Mouse (Mus musculus): ENCODE measurements at regions not wholly inside any gene's neighbourhood (a gene's known extent, or its start where the extent isn't known, plus 50 kb on each side); places are given as distances from the start of the nearest gene placed in this dataset.

- Histone ChIP-seq H3K9ac (peak overlapping the region; percentile 71; the same call in 1 of the 2 replicates), H3K9me3 (replicated peaks) (no peaks in the 10 kb centered on the region), H3K27ac (ENCODE audit: poor library complexity, severe bottlenecking) (no peak overlapping the region), H3K4me2 (peak overlapping the region; percentile 75), H3K4me1 (replicated peaks) (peaks cover 4% of the 10 kb centered on the region; the same call in 1 of the 2 replicates), H3K4me3 (peak overlapping the region; percentile 32), H3K36me3 (no peaks in the 10 kb centered on the region), H3K27me3 (replicated peaks) (0 out of 2 replicates have a peak, but pooled peaks cover 23% of the 10 kb centered on the region)
- 5% methylated on average over 10 of the region's 10 CpGs for WGBS
- ATAC-seq (ENCODE audit: insufficient number of reproducible peaks, low FRiP score), result no peak
Observed at GRCm38 (mm10) chr2:75590175-75590574, 68.9 kb upstream of the Hnrnpa3 start.

- WGBS, result 72% methylated on average over 5 of the region's 5 CpGs
- no peaks in the 10 kb centered on the region for H3K9me3 ChIP-seq (replicated peaks)
- H3K9ac ChIP-seq, result no peak overlapping the region
- no peaks in the 10 kb centered on the region for H3K36me3 ChIP-seq
- H3K4me1 ChIP-seq (replicated peaks), result peaks cover 4% of the 10 kb centered on the region; the same call in 1 of the 2 replicates
- H3K4me2 ChIP-seq, result no peak overlapping the region
- no peak overlapping the region for H3K27ac ChIP-seq (ENCODE audit: poor library complexity, severe bottlenecking)
- no peaks in the 10 kb centered on the region for H3K27me3 ChIP-seq (replicated peaks)
- ATAC-seq (ENCODE audit: insufficient number of reproducible peaks, low FRiP score), result no peak
- H3K4me3 ChIP-seq, result no peak overlapping the region
Observed at GRCm38 (mm10) chr2:75600511-75600910, 58.5 kb upstream of the Hnrnpa3 start.

GRCm38 (mm10) chr2:75603175-75603871 is 55.7 kb upstream of the Hnrnpa3 start:
- peak overlapping the region; percentile 53 for H3K9ac ChIP-seq
- H3K9me3 ChIP-seq (replicated peaks), result no peaks in the 10 kb centered on the region
- H3K4me2 ChIP-seq, result peak overlapping the region; percentile 71
- peak overlapping the region; percentile 41 for H3K4me3 ChIP-seq
- no peak overlapping the region for H3K27ac ChIP-seq (ENCODE audit: poor library complexity, severe bottlenecking)
- peaks cover 4% of the 10 kb centered on the region; the same call in 1 of the 2 replicates for H3K4me1 ChIP-seq (replicated peaks)
- no peaks in the 10 kb centered on the region for H3K36me3 ChIP-seq
- H3K27me3 ChIP-seq (replicated peaks), result no peaks in the 10 kb centered on the region
- WGBS, result 15% methylated on average over 26 of the region's 26 CpGs
- ATAC-seq (ENCODE audit: insufficient number of reproducible peaks, low FRiP score), result no peak

GRCm38 (mm10) chr2:75605634-75606033 is 53.4 kb upstream of the Hnrnpa3 start:
- H3K9ac ChIP-seq, result no peak overlapping the region
- WGBS, result 3% methylated on average over 7 of the region's 7 CpGs

DNA sequence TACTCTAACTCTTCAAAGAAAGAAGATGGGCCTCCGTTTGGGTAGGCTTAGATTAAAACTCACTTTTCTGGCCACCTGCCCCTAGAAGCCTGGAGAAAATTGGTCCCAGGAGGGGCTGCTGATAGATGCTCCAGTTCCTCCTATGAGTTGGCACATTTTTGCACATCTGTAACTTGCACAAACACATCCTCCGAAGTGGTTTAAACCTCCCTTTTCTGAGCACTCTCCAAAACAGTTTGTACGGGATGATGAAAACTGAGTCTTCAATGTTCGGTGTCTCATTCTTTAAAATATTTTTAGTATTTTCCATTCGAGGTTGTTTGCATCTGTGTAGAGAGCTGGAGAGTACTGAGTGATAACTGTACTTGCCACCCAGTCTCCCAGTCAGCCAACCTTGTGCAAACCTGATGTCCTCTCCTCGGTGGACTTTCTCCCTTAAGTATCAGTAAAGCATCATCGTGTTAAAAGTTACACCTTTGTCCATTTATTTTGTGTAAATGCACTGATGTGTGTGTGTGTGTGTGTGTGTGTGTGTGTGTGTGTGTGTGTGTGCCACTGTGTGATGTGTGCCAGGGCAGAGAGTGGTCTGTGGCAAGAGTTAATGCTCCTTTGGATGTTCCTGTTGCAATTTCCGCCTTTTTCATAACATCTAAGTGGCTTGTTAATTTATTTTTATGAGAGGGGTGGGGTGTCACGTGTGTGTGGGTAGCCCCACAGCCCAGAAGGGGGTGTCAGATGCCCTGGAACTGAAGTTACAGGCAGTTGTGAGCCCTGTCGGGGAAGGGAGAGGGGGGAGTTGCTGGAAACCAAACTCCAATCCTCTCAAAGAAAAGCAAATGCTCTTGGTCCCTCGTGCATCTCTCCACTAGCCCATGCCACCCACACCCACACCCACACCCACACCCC is 51.8 kb upstream of the Hnrnpa3 start:
- Histone ChIP-seq H3K9me3 (replicated peaks) (no peaks in the 10 kb centered on the region), H3K9ac (no peak overlapping the region), H3K27me3 (replicated peaks) (no peaks in the 10 kb centered on the region), H3K4me2 (no peak overlapping the region), H3K4me1 (replicated peaks) (peaks cover 4% of the 10 kb centered on the region; the same call in 1 of the 2 replicates), H3K27ac (ENCODE audit: poor library complexity, severe bottlenecking) (no peak overlapping the region), H3K4me3 (no peak overlapping the region), H3K36me3 (no peaks in the 10 kb centered on the region)
- no peak for ATAC-seq (ENCODE audit: insufficient number of reproducible peaks, low FRiP score)
- 66% methylated on average over 11 of the region's 11 CpGs for WGBS

More at GRCm38 (mm10) chr2:75605634-75606033, 53.4 kb upstream of the Hnrnpa3 start:
- ATAC-seq (ENCODE audit: insufficient number of reproducible peaks, low FRiP score), result no peak
- H3K9me3 ChIP-seq (replicated peaks), result no peaks in the 10 kb centered on the region
- no peaks in the 10 kb centered on the region for H3K36me3 ChIP-seq
- no peak overlapping the region for H3K4me3 ChIP-seq
- H3K27me3 ChIP-seq (replicated peaks), result no peaks in the 10 kb centered on the region
- H3K4me2 ChIP-seq, result no peak overlapping the region
- H3K4me1 ChIP-seq (replicated peaks), result peaks cover 4% of the 10 kb centered on the region; the same call in 1 of the 2 replicates
- H3K27ac ChIP-seq (ENCODE audit: poor library complexity, severe bottlenecking), result no peak overlapping the region

GRCm38 (mm10) chr2:75607958-75608357 is 51.1 kb upstream of the Hnrnpa3 start:
- no peak overlapping the region for H3K4me2 ChIP-seq
- no peaks in the 10 kb centered on the region for H3K27me3 ChIP-seq (replicated peaks)
- no peaks in the 10 kb centered on the region for H3K36me3 ChIP-seq
- H3K9ac ChIP-seq, result no peak overlapping the region
- no peaks in the 10 kb centered on the region for H3K9me3 ChIP-seq (replicated peaks)
- ATAC-seq (ENCODE audit: insufficient number of reproducible peaks, low FRiP score), result no peak
- H3K27ac ChIP-seq (ENCODE audit: poor library complexity, severe bottlenecking), result no peak overlapping the region
- H3K4me3 ChIP-seq, result no peak overlapping the region
- WGBS, result 71% methylated on average over 10 of the region's 10 CpGs
- H3K4me1 ChIP-seq (replicated peaks), result peaks cover 7% of the 10 kb centered on the region; the same call in 1 of the 2 replicates

- Histone ChIP-seq H3K4me2 (no peak overlapping the region; the same call in 1 of the 2 replicates), H3K27ac (ENCODE audit: poor library complexity, severe bottlenecking) (no peak overlapping the region), H3K4me3 (no peak overlapping the region), H3K4me1 (replicated peaks) (peaks cover 8% of the 10 kb centered on the region; the same call in 1 of the 2 replicates), H3K9me3 (replicated peaks) (no peaks in the 10 kb centered on the region), H3K27me3 (replicated peaks) (no peaks in the 10 kb centered on the region), H3K36me3 (no peaks in the 10 kb centered on the region), H3K9ac (no peak overlapping the region)
- 47% methylated on average over 15 of the region's 15 CpGs for WGBS
- ATAC-seq (ENCODE audit: insufficient number of reproducible peaks, low FRiP score), result no peak
Observed at GRCm38 (mm10) chr2:75608482-75608881, 50.6 kb upstream of the Hnrnpa3 start.

- no peak overlapping the region for H3K27ac ChIP-seq (ENCODE audit: poor library complexity, severe bottlenecking)
- H3K9me3 ChIP-seq (replicated peaks), result no peaks in the 10 kb centered on the region
- no peaks in the 10 kb centered on the region for H3K36me3 ChIP-seq
- peak overlapping the region; percentile 36 for H3K4me3 ChIP-seq
- 0 out of 2 replicates have a peak, but pooled peaks have one; percentile 18 for ATAC-seq (ENCODE audit: insufficient number of reproducible peaks, low FRiP score)
- 12% methylated on average over 27 of the region's 27 CpGs for WGBS
- H3K9ac ChIP-seq, result peak overlapping the region; percentile 42
- no peaks in the 10 kb centered on the region for H3K27me3 ChIP-seq (replicated peaks)
- H3K4me1 ChIP-seq (replicated peaks), result 0 out of 2 replicates have a peak, but pooled peaks cover 5% of the 10 kb centered on the region
- peak overlapping the region; percentile 64 for H3K4me2 ChIP-seq
Observed at GRCm38 (mm10) chr2:75609150-75609946, 49.7 kb upstream of the Hnrnpa3 start.

Data from heart, embryonic 12.5 days (tissue).